Mouse (Mus musculus): ENCODE data around the gene Icam4.
"Not testable (repeated sequence)": the region's sequence is repeated elsewhere in the genome, so short reads cannot be mapped to it uniquely, and the experiment has no call there.

Gene Icam4

GRCm38 (mm10) chr9:21029291-21030054 is at the start of gene Icam4:
Icam4 (plus strand) TSS chr9:21029373.
- DNase-seq (ENCODE audit: low spot score) = peak; percentile 90

- no peak for DNase-seq (ENCODE audit: low spot score)
These were observed 49.4 kb upstream of the Icam4 start for GRCm38 (mm10) chr9:20979769-20980168.

GRCm38 (mm10) chr9:20982171-20982570 is 47.0 kb upstream of the Icam4 start:
- no peak for DNase-seq (ENCODE audit: low spot score)

GRCm38 (mm10) chr9:20983169-20983568 is 46.0 kb upstream of the Icam4 start:
- DNase-seq (ENCODE audit: low spot score) = no peak

GRCm38 (mm10) chr9:20986952-20987686 is 42.1 kb upstream of the Icam4 start:
- peak; percentile 78 for DNase-seq (ENCODE audit: low spot score)

GRCm38 (mm10) chr9:20987953-20988352 is 41.2 kb upstream of the Icam4 start:
- no peak for DNase-seq (ENCODE audit: low spot score)

- DNase-seq (ENCODE audit: low spot score) = peak; percentile 77
These were observed 38.3 kb upstream of the Icam4 start for GRCm38 (mm10) chr9:20990861-20991260.

- no peak for DNase-seq (ENCODE audit: low spot score)
These were observed 37.6 kb upstream of the Icam4 start for GRCm38 (mm10) chr9:20991587-20991986.

GRCm38 (mm10) chr9:20993165-20993898 is 35.8 kb upstream of the Icam4 start:
- no peak for DNase-seq (ENCODE audit: low spot score)

- DNase-seq (ENCODE audit: low spot score) = no peak
These were observed 34.1 kb upstream of the Icam4 start for GRCm38 (mm10) chr9:20995069-20995468.

- DNase-seq (ENCODE audit: low spot score) = no peak
These were observed 32.1 kb upstream of the Icam4 start for GRCm38 (mm10) chr9:20997065-20997464.

GRCm38 (mm10) chr9:20998337-20998736 is 30.8 kb upstream of the Icam4 start:
- DNase-seq (ENCODE audit: low spot score) = not testable (repeated sequence)

- DNase-seq (ENCODE audit: low spot score) = no peak
These were observed 28.4 kb upstream of the Icam4 start for GRCm38 (mm10) chr9:21000811-21001210.

- DNase-seq (ENCODE audit: low spot score) = no peak
These were observed 27.4 kb upstream of the Icam4 start for GRCm38 (mm10) chr9:21001651-21002200.

GRCm38 (mm10) chr9:21002270-21002626 is 26.9 kb upstream of the Icam4 start:
- no peak for DNase-seq (ENCODE audit: low spot score)

- DNase-seq (ENCODE audit: low spot score) = peak; percentile 93
These were observed 26.3 kb upstream of the Icam4 start, which contains the start of gene Mrpl4 for GRCm38 (mm10) chr9:21002627-21003551. Mrpl4 (plus strand) TSS chr9:21002738.

GRCm38 (mm10) chr9:21007313-21007952 is 21.7 kb upstream of the Icam4 start:
- no peak for DNase-seq (ENCODE audit: low spot score)

- DNase-seq (ENCODE audit: low spot score) = no peak
These were observed 21.2 kb upstream of the Icam4 start for GRCm38 (mm10) chr9:21008007-21008406.

- DNase-seq (ENCODE audit: low spot score) = no peak
These were observed 18.8 kb upstream of the Icam4 start for GRCm38 (mm10) chr9:21010362-21010761.

GRCm38 (mm10) chr9:21010939-21011541 is 18.1 kb upstream of the Icam4 start:
- DNase-seq (ENCODE audit: low spot score) = not testable (repeated sequence)
